Mouse (Mus musculus) CH12.LX (cell line): ENCODE data around the gene H2al1h. TPM values are rescaled to one million over a fixed set of nuclear protein-coding genes. Genes with fewer than 3 reads are reported as not detected.

Experiments
- DNase-seq: peaks from one replicate; pipeline ENCODE4 v3.0.0-alpha.2; 2013; ENCODE audit errors: extremely low read depth
- H3K27ac ChIP-seq: 2 replicates; pipeline ENCODE4 v1.5.1; 2012; ENCODE audit warnings: low read depth, mild to moderate bottlenecking, control low read depth, moderate library complexity; ENCODE audit not compliant: insufficient read depth
- H3K27me3 ChIP-seq: replicated peaks from 2 replicates; pipeline ENCODE3; 2012; ENCODE audit warnings: inconsistent platforms
- H3K36me3 ChIP-seq, 2 experiments: replicated peaks in 1 of 2; 2 replicates each; pipeline versions ENCODE3 to v1.6.1; 2012; ENCODE audit warnings: inconsistent platforms in 1 of 2, low read length in 1 of 2, mild to moderate bottlenecking in 1 of 2, mixed read lengths in 1 of 2, moderate library complexity in 1 of 2; ENCODE audit not compliant: control insufficient read depth in 1 of 2, insufficient read depth in 1 of 2
- H3K4me1 ChIP-seq, 2 experiments: 2 replicates each; pipeline ENCODE4 v1.6.1; 2012; ENCODE audit warnings: inconsistent platforms in 1 of 2, moderate library complexity in 1 of 2; ENCODE audit not compliant: insufficient read depth in 2 of 2, control insufficient read depth in 1 of 2
- H3K4me2 ChIP-seq: 2 replicates; pipeline ENCODE4 v1.6.1; 2012; ENCODE audit warnings: low read depth, mild to moderate bottlenecking, control low read depth; ENCODE audit not compliant: poor library complexity, insufficient read depth, severe bottlenecking
- H3K4me3 ChIP-seq, 3 experiments: fragments of 150-350 bp in 1 of 3; sonication (generic) in 1 of 3; replicated peaks in 1 of 3; 2 replicates each; pipeline versions ENCODE3 to v1.5.1; 2011 to 2012; ENCODE audit warnings: low read depth in 2 of 3, low read length in 2 of 3, mild to moderate bottlenecking in 2 of 3, moderate library complexity in 2 of 3, control low read depth in 1 of 3, improper control_type of control experiment in 1 of 3, inconsistent platforms in 1 of 3, mixed read lengths in 1 of 3; ENCODE audit not compliant: poor library complexity in 1 of 3
- H3K79me2 ChIP-seq: replicated peaks from 2 replicates; pipeline ENCODE4 v1.6.1; 2012; ENCODE audit warnings: mild to moderate bottlenecking, moderate library complexity; ENCODE audit not compliant: control insufficient read depth, poor library complexity, insufficient read depth, severe bottlenecking; ENCODE audit errors: extremely low read depth
- H3K9ac ChIP-seq: 2 replicates; pipeline ENCODE4 v1.6.1; 2012; ENCODE audit warnings: low read depth, mild to moderate bottlenecking, control low read depth, moderate library complexity; ENCODE audit not compliant: insufficient read depth
- H3K9me3 ChIP-seq: replicated peaks from 2 replicates; pipeline ENCODE3; 2012; ENCODE audit warnings: low read length, inconsistent platforms, mixed read lengths
- CTCF ChIP-seq, 2 experiments: IDR thresholded peaks in 1 of 2; conservative IDR thresholded peaks in 1 of 2; 2 replicates each; pipeline ENCODE4 v1.5.1; 2011 to 2012; ENCODE audit warnings: low read depth in 2 of 2, low read length in 2 of 2, improper control_type of control experiment in 1 of 2, inconsistent platforms in 1 of 2, mild to moderate bottlenecking in 1 of 2, moderate library complexity in 1 of 2
- EP300 ChIP-seq: IDR thresholded peaks from 2 replicates; pipeline ENCODE4 v1.6.1; 2011; ENCODE audit warnings: low read length, improper control_type of control experiment
- ETS1 ChIP-seq: conservative IDR thresholded peaks from 2 replicates; pipeline ENCODE4 v1.6.1; 2012; ENCODE audit warnings: low read depth, mild to moderate bottlenecking, inconsistent platforms, low read length, improper control_type of control experiment, moderate library complexity
- GABPA ChIP-seq: IDR thresholded peaks from 2 replicates; pipeline ENCODE4 v1.6.1; 2012; ENCODE audit warnings: low read depth, low read length, improper control_type of control experiment, inconsistent platforms; ENCODE audit not compliant: insufficient replicate concordance
- HCFC1 ChIP-seq: IDR thresholded peaks from 2 replicates; pipeline ENCODE4 v1.6.1; 2012; ENCODE audit warnings: low read depth, mild to moderate bottlenecking, inconsistent platforms, low read length, improper control_type of control experiment
- IRF4 ChIP-seq: IDR thresholded peaks from 2 replicates; pipeline ENCODE4 v1.6.1; 2014; ENCODE audit warnings: low read depth, mild to moderate bottlenecking, inconsistent platforms, low read length, improper control_type of control experiment
- JUN ChIP-seq: IDR thresholded peaks from 2 replicates; pipeline ENCODE4 v1.6.1; 2011; ENCODE audit warnings: low read depth, mild to moderate bottlenecking, low read length, improper control_type of control experiment, moderate library complexity; ENCODE audit not compliant: insufficient read depth
- KAT2A ChIP-seq: IDR thresholded peaks from 2 replicates; pipeline ENCODE4 v1.6.1; 2012; ENCODE audit warnings: low read length, improper control_type of control experiment, inconsistent platforms; ENCODE audit not compliant: insufficient replicate concordance
- MAZ ChIP-seq: IDR thresholded peaks from 2 replicates; pipeline ENCODE4 v1.6.1; 2012; ENCODE audit warnings: low read depth, mild to moderate bottlenecking, inconsistent platforms, low read length, improper control_type of control experiment, moderate library complexity
- NRF1 ChIP-seq: IDR thresholded peaks from 2 replicates; pipeline ENCODE4 v1.6.1; 2014; ENCODE audit warnings: low read depth, mild to moderate bottlenecking, inconsistent platforms, low read length, improper control_type of control experiment, moderate library complexity
- POLR2A ChIP-seq: IDR thresholded peaks from 2 replicates; pipeline ENCODE4 v1.6.1; 2011; ENCODE audit warnings: low read depth, mild to moderate bottlenecking, improper control_type of control experiment, low read length
- TBP ChIP-seq: conservative IDR thresholded peaks from 2 replicates; pipeline ENCODE4 v1.6.1; 2011; ENCODE audit warnings: low read depth, low read length, improper control_type of control experiment
- TCF12 ChIP-seq: IDR thresholded peaks from 2 replicates; pipeline ENCODE4 v1.6.1; 2014; ENCODE audit warnings: low read depth, mild to moderate bottlenecking, inconsistent platforms, low read length, improper control_type of control experiment
- UBTF ChIP-seq: IDR thresholded peaks from 2 replicates; pipeline ENCODE4 v1.6.1; 2012; ENCODE audit warnings: low read depth, mild to moderate bottlenecking, inconsistent platforms, low read length, improper control_type of control experiment, moderate library complexity
- USF2 ChIP-seq: conservative IDR thresholded peaks from 2 replicates; pipeline ENCODE4 v1.6.1; 2011; ENCODE audit warnings: low read depth, low read length, improper control_type of control experiment
- ZKSCAN1 ChIP-seq: IDR thresholded peaks from 2 replicates; pipeline ENCODE4 v1.6.1; 2012; ENCODE audit warnings: low read depth, inconsistent platforms, low read length, improper control_type of control experiment, borderline replicate concordance
- dilution Hi-C: fragments of 300-500 bp; cut with MboI; formaldehyde crosslinking; loops from 2 replicates; pipeline ENCODE4 v1.14.3; 2020; ENCODE audit warnings: low sequenced_read_pairs; ENCODE audit not compliant: extremely low pct_unique_long_range_greater_than_20kb, extremely low pct_ligation_motif_present
- in situ Hi-C: fragments of 300-500 bp; cut with MboI; formaldehyde crosslinking; loops from 3 replicates; pipeline ENCODE4 v1.14.3; 2019; ENCODE audit warnings: low sequenced_read_pairs, low pct_ligation_motif_present, low pct_unique_long_range_greater_than_20kb, mixed read lengths
- polyA plus RNA-seq: library from polyadenylated mRNA; unstranded; fragments of >175 nt; gene quantifications from 2 replicates; pipeline ENCODE4 v1.2.1, GENCODE M21; 2012; ENCODE audit warnings: low read depth; ENCODE audit not compliant: insufficient read length
- total RNA-seq, 2 experiments: library from RNA; depleted of rRNA; stranded (reverse); fragments of 300-350 nt in 1 of 2; fragments of >200 nt in 1 of 2; gene quantifications; 2 replicates each; pipeline ENCODE4 v1.2.3; 2012 to 2014

H2al1h gene
- total and polyA plus RNA-seq, 3 experiments = not detected

- Histone ChIP-seq H3K4me1 (no peaks in the 10 kb centered on the region), H3K27ac (no peak overlapping the region), H3K9ac (no peak overlapping the region), H3K4me2 (no peak overlapping the region), H3K4me3 (no peak overlapping the region), H3K27me3 (no peaks in the 10 kb centered on the region), H3K9me3 (no peaks in the 10 kb centered on the region), H3K36me3 (no peaks in the 10 kb centered on the region), H3K79me2 (no peaks in the 10 kb centered on the region)
- no peak for DNase-seq
- dilution Hi-C loops (no loop called here), in situ Hi-C loops (no loop called here)
- TF ChIP-seq ETS1 (no peak), CTCF (conservative IDR thresholded peaks at IDR 0.05 in 1 of 2, IDR thresholded peaks at IDR 0.05 in 1 of 2; ENCODE audit: low read depth in 2 of 2, low read length in 2 of 2) (no peak), GABPA (no peak)
Measured at GRCm38 (mm10) chrX:11280741-11281140, 40.6 kb upstream of the H2al1h start.

GRCm38 (mm10) chrX:11288306-11288882 lies 32.9 kb upstream of the H2al1h start:
- no peak overlapping the region for H3K4me3 ChIP-seq
- no peaks in the 10 kb centered on the region for H3K4me1 ChIP-seq
- no peaks in the 10 kb centered on the region for H3K36me3 ChIP-seq
- no peak overlapping the region for H3K9ac ChIP-seq
- H3K4me2 ChIP-seq = no peak overlapping the region
- no peaks in the 10 kb centered on the region for H3K9me3 ChIP-seq
- no peaks in the 10 kb centered on the region for H3K27me3 ChIP-seq
- no peak for DNase-seq
- TF ChIP-seq ZKSCAN1 = no peak
- TF ChIP-seq HCFC1 = no peak
- TF ChIP-seq MAZ = no peak
- no peak for TF ChIP-seq KAT2A
- no peak for TF ChIP-seq IRF4
- no peak for TF ChIP-seq USF2
- no peak for TF ChIP-seq POLR2A
- TF ChIP-seq TBP = no peak
- TF ChIP-seq UBTF = no peak
- TF ChIP-seq TCF12 = no peak
- no peak for TF ChIP-seq EP300
- TF ChIP-seq NRF1 = no peak
- no peak for TF ChIP-seq JUN
- H3K79me2 ChIP-seq = no peaks in the 10 kb centered on the region
- in situ Hi-C loops (no loop called here), dilution Hi-C loops (no loop called here)
- H3K27ac ChIP-seq = no peak overlapping the region
